Mouse (Mus musculus): Measurements from ENCODE around the gene Lamc3.

GRCm38 (mm10) chr2:31894221-31894870 lies 7.3 kb downstream of the Lamc3 start:
- no peak for TF ChIP-seq GATA1 (IDR thresholded peaks at IDR 0.05; ENCODE audit: low read length)
- no peak for TF ChIP-seq TAL1 (IDR thresholded peaks at IDR 0.05; ENCODE audit: low read length)

Measured in erythroblast, embryonic 14.5 days (primary cell).